Mouse (Mus musculus) stomach, postnatal 0 days (tissue): Measurements from ENCODE around the gene Siah1a.

Experiments
- CTCF ChIP-seq: IDR thresholded peaks from 2 replicates; pipeline ENCODE4 v1.5.1; 2016; ENCODE audit warnings: antibody characterized with exemption, low read depth, mild to moderate bottlenecking, moderate library complexity
- EP300 ChIP-seq: optimal IDR thresholded peaks from 2 replicates; pipeline ENCODE3; 2016; ENCODE audit warnings: antibody characterized with exemption

DNA sequence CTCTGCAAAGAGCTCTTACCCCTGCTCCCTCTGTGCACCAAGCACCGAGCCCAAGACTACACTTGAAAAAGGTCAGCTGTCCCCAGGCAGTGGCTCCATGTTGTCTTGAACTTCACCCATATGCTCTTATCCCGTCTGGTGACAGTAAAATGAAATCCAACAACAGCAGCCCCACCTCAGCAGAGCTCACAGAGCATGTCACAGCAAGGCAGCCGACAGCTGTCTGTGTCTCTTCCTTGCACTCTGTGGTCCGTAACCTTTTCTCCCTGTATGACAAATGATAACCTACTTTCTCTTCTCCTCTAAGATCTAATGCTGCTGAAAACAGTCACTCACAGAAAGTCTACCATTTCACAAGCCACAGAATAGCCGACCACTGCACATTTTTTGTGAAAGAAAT, 39.0 kb downstream of the Siah1a start:
- no peak for TF ChIP-seq CTCF
- no peak for TF ChIP-seq EP300
